Mouse (Mus musculus) cerebellum, adult 2 months (tissue): ENCODE results near the gene Gsto2. TPM values are rescaled to one million over a fixed set of nuclear protein-coding genes. Genes with fewer than 3 reads are reported as not detected.

Experiments
- DNase-seq, 2 experiments: peaks; one replicate each; pipeline ENCODE4 v3.0.0; 2021
- H3K27ac ChIP-seq: fragments of 200-500 bp; 2 replicates; pipeline ENCODE4 v1.5.1; 2012; ENCODE audit warnings: low read length, control low read depth, inconsistent platforms; ENCODE audit not compliant: insufficient read depth
- H3K27me3 ChIP-seq: fragments of 200-500 bp; 2 replicates; pipeline ENCODE4 v1.6.1; 2012; ENCODE audit warnings: inconsistent platforms, mild to moderate bottlenecking, low read length, moderate library complexity; ENCODE audit not compliant: control insufficient read depth, insufficient read depth
- H3K4me1 ChIP-seq: fragments of 200-500 bp; 2 replicates; pipeline ENCODE4 v1.6.1; 2011; ENCODE audit warnings: low read length; ENCODE audit not compliant: control insufficient read depth, insufficient read depth
- H3K4me3 ChIP-seq: fragments of 200-500 bp; replicated peaks from 2 replicates; pipeline ENCODE3; 2011; ENCODE audit warnings: mild to moderate bottlenecking, low read depth, low read length, control low read depth; ENCODE audit not compliant: insufficient read depth
- CTCF ChIP-seq: fragments of 200-500 bp; IDR thresholded peaks from 2 replicates; pipeline ENCODE4 v1.5.1; 2011; ENCODE audit warnings: low read depth, mild to moderate bottlenecking, control low read depth, low read length, moderate library complexity, borderline replicate concordance; ENCODE audit not compliant: insufficient read depth
- POLR2A ChIP-seq: fragments of 200-500 bp; IDR thresholded peaks from 2 replicates; pipeline ENCODE4 v1.6.1; 2011; ENCODE audit warnings: low read length, control low read depth, borderline replicate concordance; ENCODE audit not compliant: insufficient read depth
- WGBS: fragments of 180-500 bp; shearing (Covaris S2); methylation state at CpG from one replicate; pipeline ENCODE4 v1.1.7; 2018; 5-methylcytosine and 5-hydroxymethylcytosine counted together
- polyA plus RNA-seq: library from polyadenylated mRNA; depleted of rRNA; stranded (reverse); fragments of >200 nt; gene quantifications from 2 replicates; pipeline ENCODE4 v1.2.3, GENCODE M21; 2012; rRNA removed

Gsto2 gene
- polyA plus RNA-seq: 2.5 and 2.9 TPM in 2 replicates

GRCm38 (mm10) chr19:47865353-47865947 lies at the start of gene Gsto2:
Gsto2 (plus strand) TSS chr19:47865534.
- peak; percentile 94 to 97 for DNase-seq
- H3K4me3 ChIP-seq: peak within 1 kb of the TSS; percentile 61
- under 1% methylated on average over 49 of the region's 49 CpGs for WGBS
- no peaks in the 10 kb centered on the region; the same call in 1 of the 2 replicates for H3K4me1 ChIP-seq
- H3K27ac ChIP-seq: peak within 1 kb of the TSS; percentile 61; the same call in 1 of the 2 replicates
- peak; percentile 64; the same call in 1 of the 2 replicates for TF ChIP-seq POLR2A
- TF ChIP-seq CTCF: peak; percentile 41; the same call in 1 of the 2 replicates
- no peaks in the 10 kb centered on the region for H3K27me3 ChIP-seq

GRCm38 (mm10) chr19:47817692-47818091 lies 47.6 kb upstream of the Gsto2 start:
- H3K27me3 ChIP-seq: no peaks in the 10 kb centered on the region
- H3K4me1 ChIP-seq: no peaks in the 10 kb centered on the region
- no peak overlapping the region for H3K27ac ChIP-seq
- WGBS: 35% methylated on average over 9 of the region's 9 CpGs
- H3K4me3 ChIP-seq: no peak overlapping the region
- TF ChIP-seq POLR2A (no peak), CTCF (no peak)
- DNase-seq: no peak

DNA sequence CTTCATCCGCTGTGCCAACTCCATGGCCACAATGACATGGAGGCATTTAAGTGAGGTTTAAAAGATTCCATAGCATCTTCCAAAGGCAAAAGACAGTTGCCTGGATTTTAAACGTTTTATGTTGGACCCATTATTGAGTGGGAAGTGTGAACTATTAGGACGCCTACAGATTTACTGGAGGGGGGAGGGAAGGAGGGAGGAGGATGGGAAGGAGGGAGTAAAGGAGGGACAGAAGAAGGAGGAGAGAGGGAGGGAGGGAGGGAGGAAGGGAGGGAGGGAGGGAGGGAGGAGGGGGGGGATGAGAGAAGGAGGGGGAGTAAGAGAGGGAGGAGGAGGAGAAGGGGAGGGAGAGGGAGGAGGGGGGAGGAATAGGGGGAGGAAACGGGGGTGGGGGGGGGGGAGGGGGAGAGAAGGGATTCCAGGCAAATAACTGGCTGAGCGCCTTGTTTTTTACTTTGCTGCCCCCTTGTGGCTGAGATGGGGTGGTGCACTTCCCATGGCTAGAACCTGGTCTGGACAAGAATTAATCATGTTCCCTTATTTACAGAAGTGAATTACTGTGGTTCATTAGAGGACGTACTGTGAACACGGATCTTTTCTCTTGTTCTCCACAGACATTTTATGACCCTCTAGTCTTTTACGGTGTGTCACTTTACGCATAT lies 44.4 kb upstream of the Gsto2 start:
- Histone ChIP-seq H3K4me3 (no peak overlapping the region), H3K27me3 (no peaks in the 10 kb centered on the region), H3K4me1 (no peaks in the 10 kb centered on the region), H3K27ac (no peak overlapping the region)
- peak; percentile 62 to 73 for DNase-seq
- WGBS: 18% methylated on average over 8 of the region's 9 CpGs
- TF ChIP-seq CTCF (peak; percentile 77), POLR2A (no peak)

- no peak for DNase-seq
- no peak for TF ChIP-seq POLR2A
- TF ChIP-seq CTCF: no peak
- H3K27me3 ChIP-seq: no peaks in the 10 kb centered on the region
- no peaks in the 10 kb centered on the region for H3K4me1 ChIP-seq
- H3K4me3 ChIP-seq: no peak overlapping the region
- WGBS: 42% methylated on average over 7 of the region's 7 CpGs
- no peak overlapping the region for H3K27ac ChIP-seq
Measured at GRCm38 (mm10) chr19:47821494-47821872, 43.9 kb upstream of the Gsto2 start.

DNA sequence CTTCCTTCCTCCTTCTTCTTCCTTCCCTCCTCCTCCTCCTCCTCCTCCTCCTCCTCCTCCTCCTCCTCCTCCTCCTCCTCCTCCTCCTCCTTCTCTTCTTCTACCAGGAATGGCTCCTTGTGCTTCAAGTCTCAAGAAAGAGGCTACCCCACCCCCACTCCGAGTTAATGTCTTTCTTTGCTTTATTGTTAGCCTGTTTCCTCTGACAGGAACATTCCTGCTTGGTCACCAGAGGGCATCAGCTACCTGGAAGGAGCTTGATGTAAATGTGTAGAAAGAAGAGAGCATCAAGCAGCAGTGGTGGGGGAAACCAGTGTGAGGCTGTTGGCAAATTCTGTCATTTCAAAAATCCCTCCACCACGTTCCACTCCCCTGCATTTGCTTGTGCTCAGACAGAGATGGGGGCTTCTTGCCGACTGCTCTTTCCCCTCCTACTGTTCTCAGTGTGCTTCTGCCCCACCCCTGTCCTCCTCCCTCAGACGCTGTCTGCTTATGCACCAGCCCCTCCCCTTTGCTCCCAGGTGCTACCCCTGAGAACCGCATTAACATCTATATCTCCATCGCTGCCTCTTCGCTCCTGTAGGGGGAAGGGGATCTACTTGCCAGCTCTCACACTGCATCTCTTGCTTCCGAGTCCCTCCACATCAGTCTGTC lies 43.1 kb upstream of the Gsto2 start:
- TF ChIP-seq CTCF: no peak
- no peak for TF ChIP-seq POLR2A
- no peak for DNase-seq

GRCm38 (mm10) chr19:47824026-47824425 lies 41.3 kb upstream of the Gsto2 start:
- no peaks in the 10 kb centered on the region for H3K27me3 ChIP-seq
- no peak overlapping the region for H3K4me3 ChIP-seq
- TF ChIP-seq CTCF (no peak), POLR2A (no peak)
- DNase-seq: no peak
- H3K4me1 ChIP-seq: no peaks in the 10 kb centered on the region
- H3K27ac ChIP-seq: no peak overlapping the region
- WGBS: 55% methylated on average over 5 of the region's 5 CpGs

More for the DNA sequence above, 43.1 kb upstream of the Gsto2 start:
- Histone ChIP-seq H3K4me3 (no peak overlapping the region), H3K27me3 (no peaks in the 10 kb centered on the region), H3K27ac (no peak overlapping the region), H3K4me1 (no peaks in the 10 kb centered on the region)
- 18% methylated on average over 8 of the region's 8 CpGs for WGBS

GRCm38 (mm10) chr19:47829913-47830450 lies 35.4 kb upstream of the Gsto2 start:
- 83% methylated on average over 14 of the region's 14 CpGs for WGBS

More at GRCm38 (mm10) chr19:47829913-47830450, 35.4 kb upstream of the Gsto2 start:
- no peak for DNase-seq
- Histone ChIP-seq H3K4me1 (no peaks in the 10 kb centered on the region), H3K4me3 (no peak overlapping the region), H3K27ac (no peak overlapping the region), H3K27me3 (no peaks in the 10 kb centered on the region)
- TF ChIP-seq CTCF (no peak), POLR2A (no peak)
